Mouse (Mus musculus) layer of hippocampus, adult 2 months (tissue): ENCODE results near the gene Spag7. TPM values are rescaled to one million over a fixed set of nuclear protein-coding genes. Genes with fewer than 3 reads are reported as not detected.
A peak's percentile ranks its signal among the peaks of the same experiment; 100 is the strongest.

ENCODE experiments used
- DNase-seq, 2 experiments: peaks; one replicate each; pipeline ENCODE4 v3.0.0; 2022; ENCODE audit warnings: low spot score in 2 of 2
- H3K27ac ChIP-seq: fragments of 200-600 bp; 2 replicates; pipeline ENCODE4 v1.8.1; 2022
- H3K4me3 ChIP-seq: fragments of 200-600 bp; 2 replicates; pipeline ENCODE4 v1.8.1; 2022; ENCODE audit warnings: mild to moderate bottlenecking
- CTCF ChIP-seq: fragments of 200-600 bp; conservative IDR thresholded peaks from 2 replicates; pipeline ENCODE4 v1.8.1; 2022; ENCODE audit warnings: antibody characterized with exemption, mild to moderate bottlenecking, moderate library complexity
- total RNA-seq, 2 experiments: library from RNA; stranded (reverse); gene quantifications; 2 replicates each; pipeline ENCODE4 v1.2.3; 2021

The Spag7 gene
- total RNA-seq, 2 experiments from 2014 or later, result 50.8 to 54.7 TPM

GRCm38 (mm10) chr11:70652029-70652883 lies 17.0 kb downstream of the Spag7 start:
- Histone ChIP-seq H3K4me3 (peak overlapping the region; percentile 100), H3K27ac (peak overlapping the region; percentile 98; the same call in 1 of the 2 replicates)
- TF ChIP-seq CTCF, result no peak
- DNase-seq, result no peak

DNA sequence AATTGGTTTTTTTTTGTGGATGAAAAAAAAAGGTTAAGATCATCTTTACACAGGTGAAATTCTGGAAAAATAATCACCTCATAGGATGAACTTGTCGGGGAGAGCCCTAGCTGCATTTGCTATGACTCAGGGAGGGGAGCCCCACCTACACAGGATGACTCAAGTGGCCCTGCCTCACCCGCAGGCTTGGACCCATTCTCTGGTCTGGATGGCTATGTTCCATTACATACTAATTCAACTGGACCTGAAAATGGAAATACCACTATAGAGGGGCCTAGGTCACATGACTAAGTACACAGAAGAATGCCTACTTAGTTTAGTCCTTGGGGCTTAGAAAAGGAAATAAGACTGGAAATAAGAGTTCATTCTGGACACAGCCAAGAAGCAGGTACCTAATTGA lies 17.8 kb downstream of the Spag7 start:
- Histone ChIP-seq H3K4me3 (no peak overlapping the region), H3K27ac (peak overlapping the region; percentile 59)
- no peak for DNase-seq
- no peak for TF ChIP-seq CTCF

- Histone ChIP-seq H3K27ac (peak overlapping the region; percentile 59), H3K4me3 (no peak overlapping the region)
- DNase-seq, result no peak
- TF ChIP-seq CTCF, result no peak
Observed at GRCm38 (mm10) chr11:70650322-70651175, 18.7 kb downstream of the Spag7 start.

GRCm38 (mm10) chr11:70649185-70649734 lies 20.0 kb downstream of the Spag7 start:
- no peak for TF ChIP-seq CTCF
- Histone ChIP-seq H3K27ac (peak overlapping the region; percentile 20; the same call in 1 of the 2 replicates), H3K4me3 (no peak overlapping the region; the same call in 1 of the 2 replicates)
- DNase-seq, result no peak

- TF ChIP-seq CTCF, result no peak
- no peak for DNase-seq
- H3K27ac ChIP-seq, result 0 out of 2 replicates have a peak overlapping the region, but pooled peaks have one; percentile 99
- peak overlapping the region; percentile 79 for H3K4me3 ChIP-seq
Observed at GRCm38 (mm10) chr11:70648512-70648911, 20.7 kb downstream of the Spag7 start.

- Histone ChIP-seq H3K27ac (peak overlapping the region; percentile 99), H3K4me3 (peak overlapping the region; percentile 79)
- no peak for TF ChIP-seq CTCF
- peak in 1 of 2 experiments; percentile 32 for DNase-seq
Observed at GRCm38 (mm10) chr11:70647716-70648420, 21.3 kb downstream of the Spag7 start.

- peak; percentile 92 to 97 for DNase-seq
- Histone ChIP-seq H3K4me3 (peak within 1 kb of the TSS; percentile 79), H3K27ac (peak within 1 kb of the TSS; percentile 99)
- no peak for TF ChIP-seq CTCF
Observed at GRCm38 (mm10) chr11:70646691-70647650, 22.2 kb downstream of the Spag7 start, which contains the start of the genes Rnf167 and Slc25a11. Gene Rnf167 (plus strand): TSS chr11:70647235. Gene Slc25a11 (minus strand): TSS chr11:70647479.

DNA sequence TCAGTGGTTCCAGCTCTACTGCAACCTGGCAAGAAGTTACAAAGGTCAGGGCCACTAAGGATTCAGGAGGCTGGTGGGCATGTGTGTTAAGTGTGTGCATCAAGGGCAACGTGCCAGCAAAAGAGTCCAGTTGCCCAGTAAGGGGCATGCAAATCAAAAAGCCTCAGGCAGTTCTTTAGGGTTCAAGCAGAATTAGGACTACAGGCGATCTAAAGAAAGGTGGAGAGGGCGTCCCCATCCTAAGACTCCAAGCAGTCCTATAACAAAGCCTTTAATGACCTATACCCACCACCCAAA lies 23.0 kb downstream of the Spag7 start:
- DNase-seq, result no peak
- H3K27ac ChIP-seq, result peak overlapping the region; percentile 98
- peak overlapping the region; percentile 79 for H3K4me3 ChIP-seq
- no peak for TF ChIP-seq CTCF

DNA sequence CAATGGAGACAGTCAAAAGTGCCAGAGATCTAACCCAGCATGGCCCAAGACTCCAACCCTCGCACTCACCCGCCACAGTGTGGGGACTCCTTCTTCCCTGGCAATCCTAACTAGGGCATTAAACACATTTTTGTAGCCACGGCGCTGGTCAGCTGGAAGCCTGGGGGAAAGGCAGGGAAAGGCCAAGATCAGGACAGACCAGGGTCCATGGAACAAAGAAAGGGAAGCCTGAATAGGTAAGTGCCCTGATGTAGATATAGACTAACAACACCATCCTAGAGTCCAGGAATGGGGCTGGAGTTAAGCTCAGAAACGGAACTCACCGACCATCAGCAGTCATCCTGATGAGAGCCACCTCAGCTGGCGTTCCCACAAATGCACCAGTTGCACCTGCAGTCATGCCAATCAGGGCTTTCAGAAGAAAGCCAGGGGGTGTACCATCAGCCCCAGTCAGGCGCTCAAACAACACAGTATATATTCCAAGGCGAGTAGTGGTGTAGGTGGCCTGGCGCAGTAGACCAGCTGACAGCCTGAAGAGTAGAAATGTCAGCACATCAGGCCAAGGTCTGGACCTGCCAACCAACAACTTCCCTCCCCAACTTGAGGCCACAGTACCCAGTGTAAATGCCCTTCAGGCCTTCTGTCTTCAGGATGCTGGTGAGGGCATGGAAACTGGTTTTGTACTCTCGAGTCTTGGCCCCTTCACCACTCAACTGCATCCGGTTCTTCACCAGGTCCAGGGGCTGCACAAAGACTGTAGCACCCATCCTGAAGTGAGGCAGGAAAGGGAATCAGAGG lies 23.6 kb downstream of the Spag7 start:
- DNase-seq, result no peak
- TF ChIP-seq CTCF, result no peak
- peak overlapping the region; percentile 98 for H3K27ac ChIP-seq
- peak overlapping the region; percentile 79 for H3K4me3 ChIP-seq

DNA sequence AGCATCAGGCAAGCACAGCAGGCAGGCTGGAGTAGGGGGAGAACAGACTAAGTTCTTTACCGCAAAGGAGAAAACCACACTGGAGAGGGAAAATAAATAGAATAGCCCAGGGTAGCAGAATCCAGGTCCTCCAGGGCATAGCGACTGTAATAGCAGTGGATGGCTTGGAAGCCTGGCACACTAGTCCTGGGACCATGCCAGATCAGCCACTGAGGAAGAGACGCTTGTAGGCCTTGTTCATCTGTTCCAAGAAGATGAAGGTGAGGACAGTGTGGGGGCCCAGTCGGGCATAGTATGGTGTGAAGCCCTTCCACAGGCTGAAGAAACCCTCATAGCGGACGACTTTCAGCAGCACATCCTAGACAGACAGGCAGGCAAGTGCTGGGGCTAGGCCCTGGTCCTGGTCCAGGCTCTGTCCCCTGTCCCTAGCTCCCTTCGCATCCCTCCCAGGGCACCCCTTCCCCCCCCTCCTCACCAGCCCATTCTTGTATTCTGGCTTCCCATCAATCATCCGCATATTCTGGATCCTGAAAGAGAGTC lies 24.6 kb downstream of the Spag7 start:
- DNase-seq, result no peak
- Histone ChIP-seq H3K27ac (no peak overlapping the region), H3K4me3 (no peak overlapping the region)
- no peak for TF ChIP-seq CTCF
